Mouse (Mus musculus): ENCODE data around the gene Acin1.

- TF ChIP-seq CTCF (IDR thresholded peaks at IDR 0.05; ENCODE audit: extremely low read depth, insufficient read length, insufficient replicate concordance, low read depth, low read length) (no peak), POLR2A (IDR thresholded peaks at IDR 0.05; ENCODE audit: low read depth, low read length) (no peak)
These were observed 37.3 kb upstream of the Acin1 start for GRCm38 (mm10) chr14:54724049-54724448.

Measured in small intestine, adult 2 months (tissue).